Mouse (Mus musculus) kidney, postnatal 0 days (tissue): ENCODE data around the gene Ube2l6. TPM values are rescaled to one million over a fixed set of nuclear protein-coding genes. Genes with fewer than 3 reads are reported as not detected.
A peak's percentile ranks its signal among the peaks of the same experiment; 100 is the strongest.

Source experiments
- ATAC-seq: fragments of 200-750 bp; cut with Nextera tagmentation; replicated peaks from 2 replicates; pipeline ENCODE4 v1.8.0; 2017; ENCODE audit warnings: low read depth, moderate number of reproducible peaks, moderate TSS enrichment, moderate library complexity; ENCODE audit not compliant: low FRiP score
- DNase-seq: peaks from one replicate; pipeline ENCODE4 v3.0.0-alpha.2; 2016; ENCODE audit warnings: low spot score
- H3K27ac ChIP-seq: fragments of 300-500 bp; sonication (generic); 2 replicates; pipeline ENCODE4 v1.5.1; 2014; ENCODE audit warnings: mild to moderate bottlenecking
- H3K27me3 ChIP-seq: fragments of 300-500 bp; sonication (generic); 2 replicates; pipeline ENCODE4 v1.6.1; 2014; ENCODE audit warnings: low read length, mixed read lengths; ENCODE audit not compliant: insufficient read depth
- H3K36me3 ChIP-seq: fragments of 300-500 bp; sonication (generic); 2 replicates; pipeline ENCODE4 v1.6.1; 2014; ENCODE audit warnings: low read length, mixed read lengths; ENCODE audit not compliant: insufficient read depth
- H3K4me1 ChIP-seq: fragments of 300-500 bp; sonication (generic); replicated peaks from 2 replicates; pipeline ENCODE4 v1.6.1; 2014; ENCODE audit warnings: antibody characterized with exemption, low read length, mixed read lengths; ENCODE audit not compliant: insufficient read depth
- H3K4me2 ChIP-seq: fragments of 300-500 bp; sonication (generic); 2 replicates; pipeline ENCODE4 v1.6.1; 2014; ENCODE audit warnings: mild to moderate bottlenecking, low read length, moderate library complexity, mixed read lengths
- H3K4me3 ChIP-seq: fragments of 300-500 bp; sonication (generic); replicated peaks from 2 replicates; pipeline ENCODE4 v1.5.1; 2014; ENCODE audit warnings: low read depth, low read length
- H3K9ac ChIP-seq: fragments of 300-500 bp; sonication (generic); 2 replicates; pipeline ENCODE4 v1.6.1; 2014; ENCODE audit warnings: low read depth, low read length
- H3K9me3 ChIP-seq: fragments of 300-500 bp; sonication (generic); replicated peaks from 2 replicates; pipeline ENCODE4 v1.6.1; 2016; ENCODE audit warnings: low read length, inconsistent platforms, mixed read lengths
- CTCF ChIP-seq: IDR thresholded peaks from 2 replicates; pipeline ENCODE4 v1.5.1; 2016; ENCODE audit warnings: antibody characterized with exemption, low read depth, mild to moderate bottlenecking, moderate library complexity
- WGBS: fragments of 180-500 bp; shearing (Covaris S2); extraction: QIAGEN DNeasy Blood & Tissue Kit; methylation state at CpG from one replicate; pipeline ENCODE4 v1.1.7; 2014; 5-methylcytosine and 5-hydroxymethylcytosine counted together
- polyA plus RNA-seq: library from polyadenylated mRNA; unstranded; fragments of >200 nt; fragmentation: Nextera tagmentation; extraction: Ambion mirVana; gene quantifications from 2 replicates; pipeline ENCODE4 v1.2.1, GENCODE M21; 2015

Gene Ube2l6
- polyA plus RNA-seq, 1 experiment from 2014 or later = 33.9 TPM

- Histone ChIP-seq H3K27me3 (peaks cover 6% of the 10 kb centered on the region; the same call in 1 of the 2 replicates), H3K4me2 (peak overlapping the region; percentile 91), H3K27ac (peak overlapping the region; percentile 70; the same call in 1 of the 2 replicates), H3K4me1 (peaks cover 14% of the 10 kb centered on the region; the same call in 1 of the 2 replicates), H3K9ac (peak overlapping the region; percentile 62), H3K9me3 (no peaks in the 10 kb centered on the region), H3K36me3 (no peaks in the 10 kb centered on the region), H3K4me3 (peak overlapping the region; percentile 59)
- DNase-seq (peak; percentile 12), ATAC-seq (peak; percentile 18; the same call in 1 of the 2 replicates)
- no peak for TF ChIP-seq CTCF
- 6% methylated on average over 17 of the region's 17 CpGs for WGBS
These were observed 42.3 kb downstream of the Ube2l6 start for GRCm38 (mm10) chr2:84840748-84841563.

GRCm38 (mm10) chr2:84841905-84842304, 43.3 kb downstream of the Ube2l6 start:
- no peaks in the 10 kb centered on the region for H3K9me3 ChIP-seq
- peaks cover 6% of the 10 kb centered on the region; the same call in 1 of the 2 replicates for H3K27me3 ChIP-seq
- H3K9ac ChIP-seq = no peak overlapping the region
- H3K4me1 ChIP-seq = peaks cover 14% of the 10 kb centered on the region; the same call in 1 of the 2 replicates
- DNase-seq = no peak
- H3K36me3 ChIP-seq = no peaks in the 10 kb centered on the region
- 0 out of 2 replicates have a peak overlapping the region, but pooled peaks have one; percentile 91 for H3K4me2 ChIP-seq
- H3K27ac ChIP-seq = no peak overlapping the region
- no peak for TF ChIP-seq CTCF
- no peak overlapping the region for H3K4me3 ChIP-seq
- ATAC-seq = no peak

GRCm38 (mm10) chr2:84843654-84844053, 45.0 kb downstream of the Ube2l6 start:
- ATAC-seq (no peak), DNase-seq (no peak)
- Histone ChIP-seq H3K4me2 (no peak overlapping the region), H3K4me1 (peaks cover 14% of the 10 kb centered on the region; the same call in 1 of the 2 replicates), H3K27ac (no peak overlapping the region), H3K9ac (no peak overlapping the region), H3K4me3 (no peak overlapping the region), H3K9me3 (no peaks in the 10 kb centered on the region), H3K36me3 (no peaks in the 10 kb centered on the region), H3K27me3 (peaks cover 6% of the 10 kb centered on the region; the same call in 1 of the 2 replicates)
- WGBS = 75% methylated on average over 6 of the region's 6 CpGs
- TF ChIP-seq CTCF = no peak

GRCm38 (mm10) chr2:84845226-84845625, 46.6 kb downstream of the Ube2l6 start:
- H3K27me3 ChIP-seq = no peaks in the 10 kb centered on the region
- no peak for ATAC-seq
- H3K36me3 ChIP-seq = peaks cover 3% of the 10 kb centered on the region; the same call in 1 of the 2 replicates
- H3K4me3 ChIP-seq = no peak overlapping the region
- H3K4me2 ChIP-seq = no peak overlapping the region
- no peaks in the 10 kb centered on the region for H3K9me3 ChIP-seq
- no peak for TF ChIP-seq CTCF
- DNase-seq = no peak
- H3K4me1 ChIP-seq = 0 out of 2 replicates have a peak, but pooled peaks cover 6% of the 10 kb centered on the region
- 61% methylated on average over 1 of the region's 1 CpGs for WGBS
- H3K9ac ChIP-seq = no peak overlapping the region
- no peak overlapping the region for H3K27ac ChIP-seq

GRCm38 (mm10) chr2:84850407-84851129, 51.9 kb downstream of the Ube2l6 start:
- no peaks in the 10 kb centered on the region for H3K27me3 ChIP-seq
- H3K4me3 ChIP-seq = no peak overlapping the region
- no peaks in the 10 kb centered on the region for H3K9me3 ChIP-seq
- H3K36me3 ChIP-seq = peaks cover 5% of the 10 kb centered on the region; the same call in 1 of the 2 replicates
- 45% methylated on average over 7 of the region's 7 CpGs for WGBS
- no peak for ATAC-seq
- no peak for DNase-seq
- H3K9ac ChIP-seq = no peak overlapping the region
- H3K27ac ChIP-seq = no peak overlapping the region
- H3K4me1 ChIP-seq = 0 out of 2 replicates have a peak, but pooled peaks cover 5% of the 10 kb centered on the region
- no peak for TF ChIP-seq CTCF
- H3K4me2 ChIP-seq = peak overlapping the region; percentile 46
